Mouse (Mus musculus): Measurements from ENCODE around the gene Parva. TPM values are rescaled to one million over a fixed set of nuclear protein-coding genes. Genes with fewer than 3 reads are reported as not detected.

Parva gene
- total RNA-seq, 2 experiments from 2014 or later, result not detected

Other genes with a start within 250 kb of the Parva start
- 4.7 and 6.8 TPM in 2 replicates for gene Mical2, start 201.6 kb upstream of the Parva start, total RNA-seq (2014; fragmentation: Nextera tagmentation)
- gene Mical2, start 201.6 kb upstream of the Parva start, total RNA-seq (2017), result 0.62 and 0.90 TPM in 2 replicates